Mouse (Mus musculus) CH12.LX (cell line): Measurements from ENCODE around the gene Fmnl1. TPM values are rescaled to one million over a fixed set of nuclear protein-coding genes. Genes with fewer than 3 reads are reported as not detected.

ENCODE experiments used
- DNase-seq: peaks from one replicate; pipeline ENCODE4 v3.0.0-alpha.2; 2013; ENCODE audit errors: extremely low read depth
- H3K27ac ChIP-seq: 2 replicates; pipeline ENCODE4 v1.5.1; 2012; ENCODE audit warnings: low read depth, mild to moderate bottlenecking, control low read depth, moderate library complexity; ENCODE audit not compliant: insufficient read depth
- H3K27me3 ChIP-seq: replicated peaks from 2 replicates; pipeline ENCODE3; 2012; ENCODE audit warnings: inconsistent platforms
- H3K36me3 ChIP-seq, 2 experiments: replicated peaks in 1 of 2; 2 replicates each; pipeline versions ENCODE3 to v1.6.1; 2012; ENCODE audit warnings: inconsistent platforms in 1 of 2, low read length in 1 of 2, mild to moderate bottlenecking in 1 of 2, mixed read lengths in 1 of 2, moderate library complexity in 1 of 2; ENCODE audit not compliant: control insufficient read depth in 1 of 2, insufficient read depth in 1 of 2
- H3K4me1 ChIP-seq, 2 experiments: 2 replicates each; pipeline ENCODE4 v1.6.1; 2012; ENCODE audit warnings: inconsistent platforms in 1 of 2, moderate library complexity in 1 of 2; ENCODE audit not compliant: insufficient read depth in 2 of 2, control insufficient read depth in 1 of 2
- H3K4me2 ChIP-seq: 2 replicates; pipeline ENCODE4 v1.6.1; 2012; ENCODE audit warnings: low read depth, mild to moderate bottlenecking, control low read depth; ENCODE audit not compliant: poor library complexity, insufficient read depth, severe bottlenecking
- H3K4me3 ChIP-seq, 3 experiments: fragments of 150-350 bp in 1 of 3; sonication (generic) in 1 of 3; replicated peaks in 1 of 3; 2 replicates each; pipeline versions ENCODE3 to v1.5.1; 2011 to 2012; ENCODE audit warnings: low read depth in 2 of 3, low read length in 2 of 3, mild to moderate bottlenecking in 2 of 3, moderate library complexity in 2 of 3, control low read depth in 1 of 3, improper control_type of control experiment in 1 of 3, inconsistent platforms in 1 of 3, mixed read lengths in 1 of 3; ENCODE audit not compliant: poor library complexity in 1 of 3
- H3K79me2 ChIP-seq: replicated peaks from 2 replicates; pipeline ENCODE4 v1.6.1; 2012; ENCODE audit warnings: mild to moderate bottlenecking, moderate library complexity; ENCODE audit not compliant: control insufficient read depth, poor library complexity, insufficient read depth, severe bottlenecking; ENCODE audit errors: extremely low read depth
- H3K9ac ChIP-seq: 2 replicates; pipeline ENCODE4 v1.6.1; 2012; ENCODE audit warnings: low read depth, mild to moderate bottlenecking, control low read depth, moderate library complexity; ENCODE audit not compliant: insufficient read depth
- H3K9me3 ChIP-seq: replicated peaks from 2 replicates; pipeline ENCODE3; 2012; ENCODE audit warnings: low read length, inconsistent platforms, mixed read lengths
- BHLHE40 ChIP-seq: IDR thresholded peaks from 2 replicates; pipeline ENCODE4 v1.6.1; 2011; ENCODE audit warnings: mild to moderate bottlenecking, low read depth, low read length, improper control_type of control experiment
- CHD1 ChIP-seq: IDR thresholded peaks from 2 replicates; pipeline ENCODE4 v1.6.1; 2012; ENCODE audit warnings: low read depth, low read length, improper control_type of control experiment, inconsistent platforms
- CTCF ChIP-seq, 2 experiments: IDR thresholded peaks in 1 of 2; conservative IDR thresholded peaks in 1 of 2; 2 replicates each; pipeline ENCODE4 v1.5.1; 2011 to 2012; ENCODE audit warnings: low read depth in 2 of 2, low read length in 2 of 2, improper control_type of control experiment in 1 of 2, inconsistent platforms in 1 of 2, mild to moderate bottlenecking in 1 of 2, moderate library complexity in 1 of 2
- E2F4 ChIP-seq: IDR thresholded peaks from 2 replicates; pipeline ENCODE4 v1.6.1; 2011; ENCODE audit warnings: low read depth, low read length, improper control_type of control experiment; ENCODE audit not compliant: insufficient replicate concordance
- GABPA ChIP-seq: IDR thresholded peaks from 2 replicates; pipeline ENCODE4 v1.6.1; 2012; ENCODE audit warnings: low read depth, low read length, improper control_type of control experiment, inconsistent platforms; ENCODE audit not compliant: insufficient replicate concordance
- IRF4 ChIP-seq: IDR thresholded peaks from 2 replicates; pipeline ENCODE4 v1.6.1; 2014; ENCODE audit warnings: low read depth, mild to moderate bottlenecking, inconsistent platforms, low read length, improper control_type of control experiment
- MAZ ChIP-seq: IDR thresholded peaks from 2 replicates; pipeline ENCODE4 v1.6.1; 2012; ENCODE audit warnings: low read depth, mild to moderate bottlenecking, inconsistent platforms, low read length, improper control_type of control experiment, moderate library complexity
- MEF2A ChIP-seq: IDR thresholded peaks from 2 replicates; pipeline ENCODE4 v1.6.1; 2014; ENCODE audit warnings: low read depth, mild to moderate bottlenecking, inconsistent platforms, low read length, improper control_type of control experiment, borderline replicate concordance
- MXI1 ChIP-seq: IDR thresholded peaks from 2 replicates; pipeline ENCODE4 v1.6.1; 2011; ENCODE audit warnings: mild to moderate bottlenecking, low read depth, low read length, improper control_type of control experiment
- MYC ChIP-seq: IDR thresholded peaks from 2 replicates; pipeline ENCODE4 v1.6.1; 2011; ENCODE audit warnings: low read depth, mild to moderate bottlenecking, improper control_type of control experiment, low read length
- NELFE ChIP-seq: IDR thresholded peaks from 2 replicates; pipeline ENCODE4 v1.6.1; 2011; ENCODE audit warnings: low read depth, low read length, improper control_type of control experiment
- NRF1 ChIP-seq: IDR thresholded peaks from 2 replicates; pipeline ENCODE4 v1.6.1; 2014; ENCODE audit warnings: low read depth, mild to moderate bottlenecking, inconsistent platforms, low read length, improper control_type of control experiment, moderate library complexity
- PAX5 ChIP-seq: IDR thresholded peaks from 2 replicates; pipeline ENCODE4 v1.6.1; 2012; ENCODE audit warnings: low read length, inconsistent platforms, mixed read lengths
- RAD21 ChIP-seq: IDR thresholded peaks from 2 replicates; pipeline ENCODE4 v1.6.1; 2011; ENCODE audit warnings: low read depth, mild to moderate bottlenecking, low read length, improper control_type of control experiment, moderate library complexity
- SIN3A ChIP-seq: IDR thresholded peaks from 2 replicates; pipeline ENCODE4 v1.6.1; 2012; ENCODE audit warnings: low read length, improper control_type of control experiment, inconsistent platforms
- SMC3 ChIP-seq: IDR thresholded peaks from 2 replicates; pipeline ENCODE4 v1.6.1; 2011; ENCODE audit warnings: low read depth, low read length, improper control_type of control experiment
- TBP ChIP-seq: conservative IDR thresholded peaks from 2 replicates; pipeline ENCODE4 v1.6.1; 2011; ENCODE audit warnings: low read depth, low read length, improper control_type of control experiment
- USF1 ChIP-seq: IDR thresholded peaks from 2 replicates; pipeline ENCODE4 v1.6.1; 2014; ENCODE audit warnings: low read depth, mild to moderate bottlenecking, inconsistent platforms, low read length, improper control_type of control experiment
- ZC3H11A ChIP-seq: IDR thresholded peaks from 2 replicates; pipeline ENCODE4 v1.6.1; 2012; ENCODE audit warnings: low read depth, mild to moderate bottlenecking, inconsistent platforms, low read length, improper control_type of control experiment
- dilution Hi-C: fragments of 300-500 bp; cut with MboI; formaldehyde crosslinking; loops from 2 replicates; pipeline ENCODE4 v1.14.3; 2020; ENCODE audit warnings: low sequenced_read_pairs; ENCODE audit not compliant: extremely low pct_unique_long_range_greater_than_20kb, extremely low pct_ligation_motif_present
- in situ Hi-C: fragments of 300-500 bp; cut with MboI; formaldehyde crosslinking; loops from 3 replicates; pipeline ENCODE4 v1.14.3; 2019; ENCODE audit warnings: low sequenced_read_pairs, low pct_ligation_motif_present, low pct_unique_long_range_greater_than_20kb, mixed read lengths
- polyA plus RNA-seq: library from polyadenylated mRNA; unstranded; fragments of >175 nt; gene quantifications from 2 replicates; pipeline ENCODE4 v1.2.1, GENCODE M21; 2012; ENCODE audit warnings: low read depth; ENCODE audit not compliant: insufficient read length
- total RNA-seq, 2 experiments: library from RNA; depleted of rRNA; stranded (reverse); fragments of 300-350 nt in 1 of 2; fragments of >200 nt in 1 of 2; gene quantifications; 2 replicates each; pipeline ENCODE4 v1.2.3; 2012 to 2014

Gene Fmnl1
- total and polyA plus RNA-seq, 3 experiments = 6.9 to 118 (median 35.0) TPM

DNA sequence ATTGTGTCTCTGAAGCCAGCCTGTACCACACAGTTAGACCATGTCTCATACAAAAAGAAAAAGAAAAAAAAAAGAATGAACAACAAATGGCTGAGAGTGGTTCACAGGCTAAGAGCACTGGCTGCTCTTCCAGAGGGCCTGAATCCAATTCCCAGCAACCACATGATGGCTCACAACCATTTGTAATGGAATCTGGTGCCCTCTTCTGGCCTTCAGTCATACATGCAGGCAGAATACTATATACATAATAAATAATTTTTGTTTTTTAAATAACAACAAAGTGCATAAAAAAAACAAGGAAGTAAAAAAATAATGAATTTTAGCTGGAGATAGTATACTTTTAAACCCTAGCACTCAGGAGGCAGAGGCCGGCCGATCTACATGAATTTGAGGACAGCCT is 58.7 kb downstream of the Fmnl1 start:
- peaks cover 10 to 46% of the 10 kb centered on the region in 2 experiments for H3K4me1 ChIP-seq
- H3K27me3 ChIP-seq = no peaks in the 10 kb centered on the region
- no peak overlapping the region for H3K9ac ChIP-seq
- H3K79me2 ChIP-seq = no peaks in the 10 kb centered on the region
- TF ChIP-seq GABPA (no peak), SMC3 (peak; percentile 37), RAD21 (peak; percentile 34), MAZ (no peak), CTCF (conservative IDR thresholded peaks at IDR 0.05 in 1 of 2, IDR thresholded peaks at IDR 0.05 in 1 of 2; ENCODE audit: low read depth in 2 of 2, low read length in 2 of 2) (peak in 1 of 2 experiments; percentile 50; a peak in 2 of 4 replicates)
- TF ChIP-seq, all 38 proteins: peak for 3
- H3K27ac ChIP-seq = no peak overlapping the region
- peaks cover 12% of the 10 kb centered on the region for H3K9me3 ChIP-seq
- H3K36me3 ChIP-seq = peaks cover 60 to 91% of the 10 kb centered on the region in 2 experiments
- dilution Hi-C loops = no loop called here
- no peak overlapping the region for H3K4me2 ChIP-seq
- no peak for DNase-seq
- no peak overlapping the region for H3K4me3 ChIP-seq
- in situ Hi-C loops = no loop called here

DNA sequence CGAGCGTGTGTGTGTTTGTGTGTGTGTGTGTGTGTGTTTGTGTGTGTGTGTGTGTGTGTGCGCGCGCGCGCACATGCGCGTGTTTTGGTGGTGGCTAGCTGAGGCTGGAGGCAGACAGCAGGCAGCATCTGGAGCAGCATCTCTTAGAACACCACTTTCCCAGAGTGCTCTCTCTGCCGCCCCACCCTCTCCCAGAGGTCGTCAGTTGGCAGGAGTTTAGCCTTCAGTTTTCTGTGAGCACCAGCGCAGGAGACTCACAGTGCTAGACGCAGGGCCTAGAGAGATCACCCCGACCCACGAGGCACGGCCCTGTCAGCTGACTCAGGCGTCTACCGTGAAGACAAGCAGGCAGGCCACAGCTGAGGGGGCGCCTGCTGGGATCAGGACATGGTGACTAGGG is 59.7 kb downstream of the Fmnl1 start:
- H3K4me3 ChIP-seq = no peak overlapping the region
- dilution Hi-C loops = no loop called here

DNA sequence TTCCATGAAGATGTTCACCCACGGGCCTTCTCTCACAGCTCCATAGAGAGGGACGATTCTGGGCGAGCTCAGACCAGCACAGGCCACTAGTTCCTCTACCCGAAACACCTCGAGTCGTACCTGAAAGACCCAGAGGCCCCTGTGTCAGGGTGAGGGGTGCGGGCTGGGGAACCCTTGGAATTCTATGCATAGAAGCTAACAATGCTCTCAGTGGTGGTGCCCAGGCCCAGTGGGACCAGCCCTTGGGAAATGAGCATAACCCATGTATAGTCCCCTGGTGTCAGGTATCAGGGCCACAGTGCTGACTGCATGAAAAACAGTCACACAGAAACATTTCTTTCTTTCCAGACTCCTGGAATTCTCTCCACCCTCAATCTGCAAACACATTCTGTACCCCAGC is 60.5 kb downstream of the Fmnl1 start:
- H3K36me3 ChIP-seq = peaks cover 48 to 88% of the 10 kb centered on the region in 2 experiments
- TF ChIP-seq ZC3H11A (no peak), GABPA (no peak), PAX5 (no peak), CHD1 (no peak), MYC (no peak), CTCF (conservative IDR thresholded peaks at IDR 0.05 in 1 of 2, IDR thresholded peaks at IDR 0.05 in 1 of 2; ENCODE audit: low read depth in 2 of 2, low read length in 2 of 2) (no peak), NRF1 (no peak)
- TF ChIP-seq, all 38 proteins: peak for 0
- in situ Hi-C loops = no loop called here
- H3K27ac ChIP-seq = no peak overlapping the region
- H3K9me3 ChIP-seq = peaks cover 12% of the 10 kb centered on the region
- dilution Hi-C loops = no loop called here
- H3K4me2 ChIP-seq = no peak overlapping the region
- peaks cover 11 to 53% of the 10 kb centered on the region in 2 experiments for H3K4me1 ChIP-seq
- no peak for DNase-seq
- no peaks in the 10 kb centered on the region for H3K27me3 ChIP-seq
- H3K79me2 ChIP-seq = no peaks in the 10 kb centered on the region
- H3K4me3 ChIP-seq = no peak overlapping the region
- no peak overlapping the region for H3K9ac ChIP-seq

More for the DNA sequence above, 59.7 kb downstream of the Fmnl1 start:
- Histone ChIP-seq H3K4me1 (peaks cover 10 to 47% of the 10 kb centered on the region in 2 experiments), H3K4me2 (no peak overlapping the region), H3K27ac (0 out of 2 replicates have a peak overlapping the region, but pooled peaks have one; percentile 33), H3K79me2 (no peaks in the 10 kb centered on the region)
- in situ Hi-C loops = no loop called here
- TF ChIP-seq MEF2A (no peak), SIN3A (no peak), IRF4 (no peak), USF1 (no peak), BHLHE40 (no peak), NELFE (no peak), PAX5 (no peak), CTCF (conservative IDR thresholded peaks at IDR 0.05 in 1 of 2, IDR thresholded peaks at IDR 0.05 in 1 of 2; ENCODE audit: low read depth in 2 of 2, low read length in 2 of 2) (no peak), GABPA (no peak), TBP (no peak), E2F4 (no peak), MXI1 (no peak), CHD1 (no peak)
- TF ChIP-seq, all 38 proteins: peak for 0
- no peak for DNase-seq
- Histone ChIP-seq H3K9ac (no peak overlapping the region), H3K36me3 (peaks cover 50 to 88% of the 10 kb centered on the region in 2 experiments), H3K27me3 (no peaks in the 10 kb centered on the region), H3K9me3 (peaks cover 12% of the 10 kb centered on the region)
